Mouse (Mus musculus) testis, postnatal 14 days (tissue): ENCODE results near the gene Fads1.

Source experiments
- DNase-seq: peaks from one replicate; pipeline ENCODE4 v3.0.0; 2021; ENCODE audit warnings: low spot score

Gene Fads1

GRCm38 (mm10) chr19:10213796-10214471 is 31.2 kb downstream of the Fads1 start:
- DNase-seq: no peak

DNA sequence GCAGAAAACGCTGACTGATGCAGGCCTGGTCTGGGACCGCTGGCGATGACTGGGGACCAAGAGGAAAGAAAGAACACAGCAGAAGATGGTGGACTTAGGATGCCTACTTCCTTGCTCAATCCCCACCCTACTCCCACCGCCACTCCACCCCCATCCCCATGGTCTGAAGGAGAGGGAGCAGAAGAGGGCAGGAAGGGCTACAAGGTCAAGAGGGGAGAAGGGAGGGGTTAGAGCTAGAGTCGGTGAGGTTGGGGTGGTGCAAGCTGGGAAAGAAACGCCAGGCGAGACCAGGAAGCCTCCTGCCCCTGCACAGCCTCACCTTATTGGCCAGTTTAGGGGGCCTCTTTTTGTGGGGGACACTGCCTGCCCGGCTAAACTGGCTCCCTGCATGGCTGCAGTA is 33.4 kb downstream of the Fads1 start:
- no peak for DNase-seq

DNA sequence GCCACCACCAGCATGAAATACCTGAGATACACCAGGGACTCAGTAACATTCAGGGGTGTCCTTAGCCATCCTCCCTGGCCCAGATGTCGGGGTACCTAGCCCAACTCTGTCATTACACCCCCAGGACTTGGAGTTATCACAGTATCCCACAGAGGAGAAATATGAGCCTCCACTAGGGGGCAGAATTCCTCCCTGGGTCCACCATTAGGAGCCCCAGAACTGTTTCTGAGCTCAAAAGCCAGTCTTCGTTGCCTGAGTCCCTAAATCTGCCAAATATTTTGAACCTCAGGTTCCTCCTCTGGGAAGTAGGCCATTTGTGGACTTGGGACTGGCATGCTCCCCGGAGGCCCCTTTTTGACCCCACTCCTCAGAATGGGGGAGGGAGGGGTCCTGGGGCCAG is 36.4 kb downstream of the Fads1 start:
- no peak for DNase-seq

DNA sequence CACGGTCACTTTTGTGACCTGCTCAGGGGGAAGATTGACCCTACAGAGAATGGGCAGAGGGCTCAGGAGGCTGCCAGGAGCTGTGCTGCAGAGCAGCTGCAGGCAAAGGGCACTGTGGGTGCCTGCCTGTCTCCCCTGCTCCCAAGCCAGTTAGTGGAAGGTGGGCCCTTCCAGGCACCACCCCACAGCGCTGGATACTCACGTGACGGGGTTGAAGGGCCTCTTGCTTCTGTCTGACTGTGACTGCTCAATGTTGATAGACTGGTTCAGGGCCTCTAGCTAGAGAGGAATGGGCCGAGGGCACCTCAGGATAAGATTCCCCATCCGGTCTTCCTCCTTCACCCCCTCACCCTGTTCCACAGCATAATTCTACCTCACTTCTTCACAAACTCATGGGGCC is 36.9 kb downstream of the Fads1 start:
- no peak for DNase-seq

DNA sequence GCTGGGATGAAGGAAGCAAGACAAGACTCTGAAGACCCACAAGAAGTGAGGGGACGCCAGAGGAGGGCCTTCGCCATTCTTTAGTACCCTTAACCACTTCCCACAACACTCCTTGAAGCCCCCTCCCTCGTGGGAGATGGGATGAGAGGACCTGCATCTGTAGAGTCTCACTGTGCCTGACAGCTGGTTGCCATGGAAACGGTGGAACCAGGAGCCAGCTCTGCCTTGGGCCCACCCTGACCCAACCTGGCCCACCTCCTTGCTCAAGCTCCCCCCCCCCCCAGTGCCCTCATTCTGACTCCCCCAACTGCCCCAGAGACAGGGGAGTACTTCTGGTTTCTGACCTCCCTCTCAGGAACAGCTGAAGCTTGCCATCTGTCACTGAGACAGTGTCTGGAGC is 38.9 kb downstream of the Fads1 start:
- no peak for DNase-seq

DNA sequence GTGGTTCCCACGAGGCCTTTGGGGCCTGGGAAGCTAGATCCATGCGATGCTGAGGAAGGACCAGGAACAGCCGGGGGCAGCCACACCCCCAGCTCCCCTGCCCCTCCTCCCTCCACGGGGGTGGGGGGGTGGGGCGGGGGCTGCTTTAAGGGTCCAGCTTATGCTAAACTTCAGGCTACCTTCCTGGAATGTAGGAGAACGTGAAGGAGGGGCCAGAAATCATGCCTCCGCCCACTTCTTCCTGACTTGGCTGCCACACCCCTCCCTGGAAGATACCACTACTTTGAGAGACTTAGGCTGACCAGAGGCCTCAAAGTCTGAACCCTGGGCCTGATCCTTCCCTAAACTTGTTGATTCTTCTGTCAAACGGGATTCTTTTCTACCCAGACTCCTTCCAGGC is 40.0 kb downstream of the Fads1 start:
- DNase-seq: no peak

GRCm38 (mm10) chr19:10223561-10223960 is 40.9 kb downstream of the Fads1 start:
- no peak for DNase-seq

GRCm38 (mm10) chr19:10224637-10225453 is 42.2 kb downstream of the Fads1 start:
- DNase-seq: no peak

GRCm38 (mm10) chr19:10225767-10226166 is 43.1 kb downstream of the Fads1 start:
- no peak for DNase-seq

DNA sequence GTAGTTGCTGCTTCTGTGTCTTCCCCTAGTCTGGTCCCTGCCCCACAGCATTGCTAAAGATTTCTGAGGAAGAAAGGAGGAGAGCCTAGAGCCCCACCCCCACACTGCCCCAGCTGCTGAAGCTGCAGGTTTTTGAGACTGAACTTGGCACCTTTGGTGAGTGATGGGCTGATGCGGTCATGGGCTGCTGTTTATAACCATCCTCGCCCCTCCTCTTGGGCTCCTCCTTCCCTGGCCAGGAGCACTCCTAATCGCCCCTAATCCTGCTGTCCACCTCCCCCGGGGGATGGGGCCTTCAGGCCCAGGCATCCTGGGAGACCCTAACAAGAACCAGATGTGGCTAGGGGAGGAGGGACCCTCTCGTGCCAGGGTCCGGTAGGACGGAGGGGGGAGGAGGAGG is 48.3 kb downstream of the Fads1 start:
- no peak for DNase-seq

- no peak for DNase-seq
Observed at GRCm38 (mm10) chr19:10231871-10232270, 49.2 kb downstream of the Fads1 start.

- no peak for DNase-seq
Observed at GRCm38 (mm10) chr19:10232327-10233017, 49.8 kb downstream of the Fads1 start.

- no peak for DNase-seq
Observed at GRCm38 (mm10) chr19:10235784-10236565, 53.3 kb downstream of the Fads1 start.

DNA sequence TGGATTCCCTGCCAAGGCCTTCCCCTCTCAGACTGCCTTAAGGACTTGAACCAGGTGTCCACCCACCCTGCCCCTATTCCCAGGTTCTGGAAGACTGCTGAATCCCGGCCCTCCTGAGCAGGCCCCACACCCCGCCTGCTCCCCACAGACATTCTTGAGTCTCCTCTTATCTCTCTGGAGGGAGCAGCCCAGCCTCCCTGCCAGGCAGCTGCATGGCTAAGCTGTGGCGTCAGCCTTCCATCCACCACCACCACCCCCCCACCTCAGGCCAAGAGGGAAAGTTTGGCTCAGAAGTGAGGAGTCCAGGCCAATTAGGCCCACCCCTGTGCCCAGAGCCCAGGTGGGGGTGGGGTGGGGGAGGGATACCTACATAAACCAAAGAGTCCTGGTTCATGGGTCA is 55.8 kb downstream of the Fads1 start:
- no peak for DNase-seq

DNA sequence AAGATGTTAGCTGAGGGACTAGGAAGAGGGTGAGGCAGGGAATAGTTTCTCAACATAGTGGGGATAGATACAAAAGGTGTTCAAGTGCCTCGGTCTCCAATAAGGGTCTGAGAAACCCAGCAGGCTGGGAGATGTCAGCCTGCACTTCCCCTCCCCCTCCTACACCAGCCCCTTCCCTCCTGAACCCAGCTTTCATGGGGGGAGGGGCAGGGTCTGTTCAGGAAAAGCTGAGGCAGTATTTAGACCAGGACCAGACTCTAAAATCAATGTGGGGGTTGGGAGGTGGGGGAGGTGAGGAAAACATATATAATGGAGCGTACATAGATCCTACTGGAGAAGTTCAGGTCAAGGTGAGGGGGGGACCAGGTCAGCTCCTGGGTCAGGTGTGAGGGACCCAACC is 56.7 kb downstream of the Fads1 start:
- DNase-seq: no peak

DNA sequence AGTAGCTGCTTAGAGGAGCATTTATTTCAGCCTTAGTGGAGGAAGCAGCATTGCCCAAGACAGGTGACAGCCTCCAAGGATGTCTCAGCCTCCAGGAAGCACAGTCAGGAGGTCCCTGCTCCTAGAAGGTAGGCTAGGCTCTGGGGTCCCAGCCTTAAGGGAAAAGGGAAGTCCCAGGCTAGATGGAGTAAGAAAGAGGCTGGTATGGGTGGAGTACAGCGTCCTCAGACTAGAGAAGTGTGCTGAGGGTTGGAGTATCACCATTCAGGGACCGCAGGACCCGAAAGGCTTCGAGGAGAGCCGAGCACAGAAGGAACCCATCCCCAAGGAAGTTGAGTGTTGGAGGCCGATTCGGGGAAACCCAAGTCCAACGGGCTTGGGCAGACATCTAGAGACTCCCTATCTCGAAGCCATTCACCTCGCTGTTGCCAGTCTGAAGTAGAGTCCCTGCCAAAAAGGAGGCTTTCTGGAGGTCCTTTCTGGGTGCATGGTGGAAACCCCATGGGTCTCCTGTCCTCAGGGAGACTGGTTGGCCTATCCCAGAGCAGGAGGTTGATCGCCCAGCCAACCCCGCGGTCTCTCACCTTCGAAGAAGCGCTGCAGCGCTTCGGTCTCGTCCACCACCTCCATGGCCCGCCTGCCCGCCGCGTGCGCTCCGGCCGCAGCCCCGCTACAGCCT is 57.4 kb downstream of the Fads1 start:
- DNase-seq: no peak

- peak; percentile 83 for DNase-seq
Observed at GRCm38 (mm10) chr19:10240654-10241305, 58.1 kb downstream of the Fads1 start, which contains the start of gene Myrf. Myrf (minus strand) TSS chr19:10240748.

GRCm38 (mm10) chr19:10242916-10243315 is 60.2 kb downstream of the Fads1 start:
- DNase-seq: no peak

GRCm38 (mm10) chr19:10244183-10244582 is 61.5 kb downstream of the Fads1 start:
- DNase-seq: no peak
